ENCODE assay signal across 8 mouse cellular contexts in the genomic region with DNA sequence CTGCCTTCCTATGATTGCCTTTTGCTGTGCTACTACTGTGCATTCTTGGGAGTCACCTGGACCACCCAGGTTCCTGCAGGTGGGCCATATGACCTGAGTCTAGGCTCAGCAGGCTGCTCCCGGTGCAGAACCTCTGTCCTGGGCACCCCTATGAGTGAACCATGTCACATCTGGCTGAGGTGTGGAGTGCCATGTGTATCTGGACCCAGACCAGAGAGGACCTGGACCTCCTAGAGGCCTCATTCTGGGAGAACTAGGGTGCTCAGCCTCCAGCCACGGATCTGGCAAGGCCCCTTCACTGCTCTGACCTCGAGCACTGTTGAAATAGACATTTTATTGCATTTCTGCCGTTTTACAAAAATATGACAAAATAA. TPM values are rescaled to one million over a fixed set of nuclear protein-coding genes. Genes with fewer than 3 reads are reported as not detected.
DNase-seq lines count a peak whose midpoint lies in the region; ATAC-seq and TF ChIP-seq lines count a peak whose summit lies in the region.

No protein-coding gene starts in this region.

- DNase-seq in heart, postnatal 10 days: no peak
- DNase-seq in frontal cortex, postnatal 36 days (ENCODE audit: low spot score in 2 of 2): no peak
- DNase-seq in frontal cortex, postnatal 10 days (ENCODE audit: low spot score in 2 of 2): no peak
- DNase-seq in lung, postnatal 4 days: no peak

- peaks cover 58% of the 10 kb centered on the region for H3K36me3 ChIP-seq in heart, embryonic 12.5 days
- H3K36me3 ChIP-seq in hindbrain, embryonic 13.5 days: peaks cover 73% of the 10 kb centered on the region
- H3K36me3 ChIP-seq in midbrain, embryonic 16.5 days (ENCODE audit: control insufficient read depth, insufficient read depth, low read length): peaks cover 39% of the 10 kb centered on the region

- TF ChIP-seq CTCF in bone marrow macrophage, adult 2 months (IDR thresholded peaks at IDR 0.05; ENCODE audit: low read depth, low read length): no peak

- H3K27me3 ChIP-seq in heart, embryonic 12.5 days (replicated peaks): peaks cover 32% of the 10 kb centered on the region
- H3K27me3 ChIP-seq in hindbrain, embryonic 13.5 days: 0 out of 2 replicates have a peak, but pooled peaks cover 3% of the 10 kb centered on the region
- H3K27me3 ChIP-seq in midbrain, embryonic 16.5 days (ENCODE audit: control insufficient read depth, insufficient read depth, low read depth, low read length): no peaks in the 10 kb centered on the region

- no peak for TF ChIP-seq POLR2A in bone marrow macrophage, adult 2 months (IDR thresholded peaks at IDR 0.05; ENCODE audit: borderline replicate concordance, low read depth, low read length)

- intact Hi-C loops in heart, postnatal 10 days (cut with DNase I): no loop called here

- peak overlapping the region; percentile 86 for H3K9ac ChIP-seq in heart, embryonic 12.5 days
- peak overlapping the region; percentile 80 for H3K9ac ChIP-seq in hindbrain, embryonic 13.5 days
- peak overlapping the region; percentile 78 for H3K9ac ChIP-seq in midbrain, embryonic 16.5 days (ENCODE audit: low read depth, low read length)

- ATAC-seq in heart, embryonic 12.5 days (ENCODE audit: insufficient number of reproducible peaks, low FRiP score): peak; percentile 19; the same call in 1 of the 2 replicates
- no peak for ATAC-seq in hindbrain, embryonic 13.5 days (ENCODE audit: low FRiP score)
- peak; percentile 11; the same call in 1 of the 2 replicates for ATAC-seq in midbrain, embryonic 16.5 days

- H3K4me1 ChIP-seq in heart, embryonic 12.5 days (replicated peaks): peaks cover 18% of the 10 kb centered on the region
- peaks cover 8% of the 10 kb centered on the region for H3K4me1 ChIP-seq in bone marrow macrophage, adult 2 months (ENCODE audit: control insufficient read depth, insufficient read depth, low read length)
- peaks cover 35% of the 10 kb centered on the region for H3K4me1 ChIP-seq in hindbrain, embryonic 13.5 days (replicated peaks)
- H3K4me1 ChIP-seq in midbrain, embryonic 16.5 days (ENCODE audit: control insufficient read depth, insufficient read depth, low read length): peaks cover 15% of the 10 kb centered on the region

- H3K4me3 ChIP-seq in heart, embryonic 12.5 days: peak overlapping the region; percentile 78
- peak overlapping the region; percentile 85 for H3K4me3 ChIP-seq in bone marrow macrophage, adult 2 months (ENCODE audit: insufficient read depth, low read length)
- H3K4me3 ChIP-seq in hindbrain, embryonic 13.5 days: peak overlapping the region; percentile 53
- H3K4me3 ChIP-seq in midbrain, embryonic 16.5 days (ENCODE audit: low read depth, low read length): peak overlapping the region; percentile 51

- H3K27ac ChIP-seq in heart, embryonic 12.5 days (ENCODE audit: poor library complexity, severe bottlenecking): peak overlapping the region; percentile 80
- H3K27ac ChIP-seq in bone marrow macrophage, adult 2 months (ENCODE audit: insufficient read depth, low read depth, low read length): no peak overlapping the region
- peak overlapping the region; percentile 93 for H3K27ac ChIP-seq in hindbrain, embryonic 13.5 days
- peak overlapping the region; percentile 91 for H3K27ac ChIP-seq in midbrain, embryonic 16.5 days (ENCODE audit: low read length)

- WGBS in heart, embryonic 12.5 days: 23% methylated on average over 4 of the region's 4 CpGs
- WGBS in hindbrain, embryonic 13.5 days: 25% methylated on average over 4 of the region's 4 CpGs
- whole genome bisulfite sequencing in midbrain, embryonic 16.5 days: 29% methylated on average over 4 of the region's 4 CpGs

- peak overlapping the region; percentile 92 for H3K4me2 ChIP-seq in heart, embryonic 12.5 days
- H3K4me2 ChIP-seq in hindbrain, embryonic 13.5 days: peak overlapping the region; percentile 72
- H3K4me2 ChIP-seq in midbrain, embryonic 16.5 days (ENCODE audit: low read length): peak overlapping the region; percentile 79

- no peaks in the 10 kb centered on the region for H3K9me3 ChIP-seq in heart, embryonic 12.5 days (replicated peaks)
- H3K9me3 ChIP-seq in hindbrain, embryonic 13.5 days: no peaks in the 10 kb centered on the region
- no peaks in the 10 kb centered on the region for H3K9me3 ChIP-seq in midbrain, embryonic 16.5 days (replicated peaks; ENCODE audit: control insufficient read depth, low read length, poor library complexity, severe bottlenecking)

RNA-seq across cellular contexts. Expression of a gene that starts 6.7 kb away (rescaled TPM):
- polyA plus RNA-seq in heart, embryonic 12.5 days (2016; fragmentation: Nextera tagmentation; extraction: Ambion mirVana): 85.4 and 89.9 TPM in 2 replicates
- total RNA-seq in heart, postnatal 10 days (2021): 10 to 100 TPM; 37.8 to 39.1 TPM
- 42.3 and 45.5 TPM in 2 replicates for polyA plus RNA-seq in bone marrow macrophage, adult 2 months (2012; ENCODE audit: insufficient read depth, insufficient read length, missing spikeins)
- 212 and 214 TPM in 2 replicates for polyA plus RNA-seq in hindbrain, embryonic 13.5 days (2015; fragmentation: Nextera tagmentation; extraction: Ambion mirVana)
- 224 and 231 TPM in 2 replicates for polyA plus RNA-seq in midbrain, embryonic 16.5 days (2015; fragmentation: Nextera tagmentation; extraction: Ambion mirVana)

RNA-seq across cellular contexts. Expression of a gene that starts 10.1 kb away (rescaled TPM):
- 2.7 and 3.8 TPM in 2 replicates for polyA plus RNA-seq in heart, embryonic 12.5 days (2016; fragmentation: Nextera tagmentation; extraction: Ambion mirVana)
- 10 to 100 TPM; 14.6 to 15.3 TPM for total RNA-seq in heart, postnatal 10 days (2021)
- polyA plus RNA-seq in bone marrow macrophage, adult 2 months (2012; ENCODE audit: insufficient read depth, insufficient read length, missing spikeins): 10.0 and 10.2 TPM in 2 replicates
- 6.6 and 7.1 TPM in 2 replicates for polyA plus RNA-seq in hindbrain, embryonic 13.5 days (2015; fragmentation: Nextera tagmentation; extraction: Ambion mirVana)
- 4.0 and 5.9 TPM in 2 replicates for polyA plus RNA-seq in midbrain, embryonic 16.5 days (2015; fragmentation: Nextera tagmentation; extraction: Ambion mirVana)

RNA-seq across cellular contexts. Expression of a gene that starts 10.9 kb away (rescaled TPM):
- polyA plus RNA-seq in heart, embryonic 12.5 days (2016; fragmentation: Nextera tagmentation; extraction: Ambion mirVana): 172 and 175 TPM in 2 replicates
- total RNA-seq in heart, postnatal 10 days (2021): 100 to 1,000 TPM; 103 to 116 TPM
- polyA plus RNA-seq in bone marrow macrophage, adult 2 months (2012; ENCODE audit: insufficient read depth, insufficient read length, missing spikeins): 59.5 and 62.9 TPM in 2 replicates
- polyA plus RNA-seq in hindbrain, embryonic 13.5 days (2015; fragmentation: Nextera tagmentation; extraction: Ambion mirVana): 222 and 230 TPM in 2 replicates
- 182 and 191 TPM in 2 replicates for polyA plus RNA-seq in midbrain, embryonic 16.5 days (2015; fragmentation: Nextera tagmentation; extraction: Ambion mirVana)

RNA-seq across cellular contexts. Expression of a gene that starts 12.2 kb away (rescaled TPM):
- polyA plus RNA-seq in heart, embryonic 12.5 days (2016; fragmentation: Nextera tagmentation; extraction: Ambion mirVana): 11.6 and 12.8 TPM in 2 replicates
- total RNA-seq in heart, postnatal 10 days (2021): 10 to 100 TPM; 19.7 to 22.1 TPM
- 11.0 and 11.1 TPM in 2 replicates for polyA plus RNA-seq in bone marrow macrophage, adult 2 months (2012; ENCODE audit: insufficient read depth, insufficient read length, missing spikeins)
- polyA plus RNA-seq in hindbrain, embryonic 13.5 days (2015; fragmentation: Nextera tagmentation; extraction: Ambion mirVana): 13.7 and 14.3 TPM in 2 replicates
- polyA plus RNA-seq in midbrain, embryonic 16.5 days (2015; fragmentation: Nextera tagmentation; extraction: Ambion mirVana): 11.8 and 12.5 TPM in 2 replicates

RNA-seq across cellular contexts. Expression of a gene that starts 12.2 kb away (rescaled TPM):
- 35.4 and 36.7 TPM in 2 replicates for polyA plus RNA-seq in heart, embryonic 12.5 days (2016; fragmentation: Nextera tagmentation; extraction: Ambion mirVana)
- total RNA-seq in heart, postnatal 10 days (2021): 10 to 100 TPM; 31.7 to 34.6 TPM
- polyA plus RNA-seq in bone marrow macrophage, adult 2 months (2012; ENCODE audit: insufficient read depth, insufficient read length, missing spikeins): 12.0 and 13.3 TPM in 2 replicates
- polyA plus RNA-seq in hindbrain, embryonic 13.5 days (2015; fragmentation: Nextera tagmentation; extraction: Ambion mirVana): 127 and 136 TPM in 2 replicates
- polyA plus RNA-seq in midbrain, embryonic 16.5 days (2015; fragmentation: Nextera tagmentation; extraction: Ambion mirVana): 176 TPM in 2 replicates
